Mouse (Mus musculus) cerebellum, adult 2 months (tissue): ENCODE data around the gene Zmynd15. TPM values are rescaled to one million over a fixed set of nuclear protein-coding genes. Genes with fewer than 3 reads are reported as not detected.
"Not testable (repeated sequence)": the region's sequence is repeated elsewhere in the genome, so short reads cannot be mapped to it uniquely, and the experiment has no call there.

Source experiments
- DNase-seq, 2 experiments: peaks; one replicate each; pipeline ENCODE4 v3.0.0; 2021
- H3K27ac ChIP-seq: fragments of 200-500 bp; 2 replicates; pipeline ENCODE4 v1.5.1; 2012; ENCODE audit warnings: low read length, control low read depth, inconsistent platforms; ENCODE audit not compliant: insufficient read depth
- H3K27me3 ChIP-seq: fragments of 200-500 bp; 2 replicates; pipeline ENCODE4 v1.6.1; 2012; ENCODE audit warnings: inconsistent platforms, mild to moderate bottlenecking, low read length, moderate library complexity; ENCODE audit not compliant: control insufficient read depth, insufficient read depth
- H3K4me1 ChIP-seq: fragments of 200-500 bp; 2 replicates; pipeline ENCODE4 v1.6.1; 2011; ENCODE audit warnings: low read length; ENCODE audit not compliant: control insufficient read depth, insufficient read depth
- H3K4me3 ChIP-seq: fragments of 200-500 bp; replicated peaks from 2 replicates; pipeline ENCODE3; 2011; ENCODE audit warnings: mild to moderate bottlenecking, low read depth, low read length, control low read depth; ENCODE audit not compliant: insufficient read depth
- CTCF ChIP-seq: fragments of 200-500 bp; IDR thresholded peaks from 2 replicates; pipeline ENCODE4 v1.5.1; 2011; ENCODE audit warnings: low read depth, mild to moderate bottlenecking, control low read depth, low read length, moderate library complexity, borderline replicate concordance; ENCODE audit not compliant: insufficient read depth
- POLR2A ChIP-seq: fragments of 200-500 bp; IDR thresholded peaks from 2 replicates; pipeline ENCODE4 v1.6.1; 2011; ENCODE audit warnings: low read length, control low read depth, borderline replicate concordance; ENCODE audit not compliant: insufficient read depth
- WGBS: fragments of 180-500 bp; shearing (Covaris S2); methylation state at CpG from one replicate; pipeline ENCODE4 v1.1.7; 2018; 5-methylcytosine and 5-hydroxymethylcytosine counted together
- polyA plus RNA-seq: library from polyadenylated mRNA; depleted of rRNA; stranded (reverse); fragments of >200 nt; gene quantifications from 2 replicates; pipeline ENCODE4 v1.2.3, GENCODE M21; 2012; rRNA removed

Gene Zmynd15
- 0.21 and 0.25 TPM in 2 replicates for polyA plus RNA-seq

DNA sequence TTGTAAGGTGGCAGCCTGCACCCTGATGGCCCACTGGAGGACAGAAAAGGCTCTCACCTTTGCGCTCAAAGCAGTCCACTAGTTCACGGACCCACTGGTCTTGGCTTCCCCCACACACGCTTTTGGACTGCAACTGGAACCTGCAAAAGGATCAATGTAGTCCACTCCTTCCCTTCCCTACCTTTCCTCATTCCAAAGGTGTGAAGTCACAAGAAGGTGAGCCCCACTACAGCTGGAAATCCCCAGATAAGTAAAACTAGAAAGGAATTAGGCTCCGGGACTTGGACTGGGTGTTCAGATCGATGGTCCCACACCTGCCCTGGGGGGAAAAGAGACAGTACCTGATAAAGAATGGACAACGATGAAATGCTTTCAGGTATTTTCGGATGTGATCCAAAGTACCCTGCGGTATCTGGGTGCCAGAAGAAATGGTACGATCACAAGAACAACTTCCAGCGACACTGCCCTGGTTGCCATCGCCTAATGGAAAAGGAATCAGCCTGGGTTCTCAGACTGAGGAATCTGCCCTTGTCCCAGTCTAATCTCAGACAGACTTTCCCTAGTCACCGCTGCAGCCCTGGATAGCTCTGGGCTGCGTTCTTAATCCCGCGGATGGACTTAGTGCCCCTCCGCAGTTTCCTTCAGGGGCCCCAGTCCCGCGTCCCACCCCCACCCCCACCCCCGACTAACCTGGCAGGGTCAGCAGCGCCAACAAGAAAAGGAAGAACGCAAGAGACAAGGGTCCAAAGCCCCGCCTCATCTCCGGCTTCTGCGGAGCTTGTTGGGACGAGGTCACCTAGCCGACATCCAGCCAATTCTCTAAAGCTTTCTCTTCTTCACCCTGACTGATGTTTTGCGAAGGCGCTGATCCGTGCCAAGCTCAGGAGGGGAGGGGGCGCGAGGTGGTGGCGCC, at the start of gene Zmynd15:
TSS of gene Zmynd15 (plus strand) at position 746 of the 913 bp plus-strand sequence.
- no peak for DNase-seq
- Histone ChIP-seq H3K27me3 (no peaks in the 10 kb centered on the region), H3K4me3 (peak within 1 kb of the TSS; percentile 60), H3K27ac (no peak within 1 kb of the TSS), H3K4me1 (peaks cover 3% of the 10 kb centered on the region; the same call in 1 of the 2 replicates)
- TF ChIP-seq CTCF = no peak
- no peak for TF ChIP-seq POLR2A
- WGBS = 18% methylated on average over 32 of the region's 32 CpGs

DNA sequence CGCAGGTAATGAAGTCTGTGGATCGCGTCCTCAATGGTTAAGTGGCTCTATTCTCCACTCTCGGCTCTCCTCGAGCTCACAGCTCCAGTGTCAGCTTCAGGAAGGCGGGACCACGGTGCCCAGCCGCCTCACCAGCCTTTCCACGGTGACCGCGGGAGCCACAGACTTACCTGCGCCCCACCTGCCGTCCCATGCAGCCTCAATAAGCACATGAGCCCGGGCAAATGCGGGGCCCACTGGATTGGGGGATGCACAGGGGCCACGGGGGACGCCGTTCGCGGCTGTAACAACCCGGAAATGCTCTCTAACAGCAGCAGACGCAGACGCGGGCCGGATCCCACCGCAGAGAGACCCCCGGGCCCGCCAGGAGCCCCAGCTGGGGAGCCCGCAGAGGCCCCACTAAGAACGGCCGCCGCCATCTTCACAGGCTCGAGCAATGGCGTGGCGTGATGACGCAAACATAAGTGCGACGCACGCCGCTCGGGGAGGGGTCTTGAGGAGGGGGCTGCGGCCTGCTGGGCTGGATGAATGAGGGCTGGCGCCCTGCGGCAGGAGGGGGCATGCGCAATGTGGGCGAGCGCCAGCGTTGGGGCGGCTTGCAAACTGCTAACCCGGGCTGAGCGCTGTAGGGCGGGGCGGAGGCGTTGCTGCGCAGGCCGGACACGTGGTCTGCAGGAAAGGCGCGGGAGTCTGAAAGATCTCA, 49.5 kb upstream of the Zmynd15 start, which contains the start of gene Pelp1:
TSS of gene Pelp1 (minus strand) at position 438 of the 703 bp plus-strand sequence.
- peak within 1 kb of the TSS; percentile 14 for H3K27ac ChIP-seq
- DNase-seq = peak; percentile 80 to 91
- under 1% methylated on average over 59 of the region's 59 CpGs for WGBS
- H3K4me1 ChIP-seq = peaks cover 2% of the 10 kb centered on the region
- peak within 1 kb of the TSS; percentile 71 for H3K4me3 ChIP-seq
- TF ChIP-seq CTCF = no peak
- TF ChIP-seq POLR2A = peak; percentile 72; the same call in 1 of the 2 replicates
- no peaks in the 10 kb centered on the region for H3K27me3 ChIP-seq

DNA sequence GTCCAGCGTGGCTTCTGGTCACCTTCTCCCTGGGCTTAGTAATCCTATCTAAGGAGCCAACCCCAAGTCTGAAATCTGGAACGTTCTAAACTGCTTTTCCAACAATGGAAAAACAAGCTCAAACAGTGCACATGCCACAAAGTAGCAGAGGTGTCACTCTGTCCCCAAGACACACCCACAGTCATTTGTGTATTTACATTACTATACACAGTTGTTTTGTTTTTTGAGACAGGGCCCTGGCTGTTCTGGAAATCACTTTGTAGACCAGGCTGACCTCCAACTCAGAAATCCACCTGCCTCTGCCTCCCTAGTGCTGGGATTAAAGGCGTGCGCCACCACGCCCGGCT, 49.0 kb upstream of the Zmynd15 start:
- Histone ChIP-seq H3K27me3 (no peaks in the 10 kb centered on the region), H3K4me1 (peaks cover 2% of the 10 kb centered on the region), H3K27ac (no peak overlapping the region), H3K4me3 (peak overlapping the region; percentile 71)
- 60% methylated on average over 6 of the region's 6 CpGs for WGBS
- no peak for DNase-seq
- TF ChIP-seq POLR2A (no peak), CTCF (no peak)

DNA sequence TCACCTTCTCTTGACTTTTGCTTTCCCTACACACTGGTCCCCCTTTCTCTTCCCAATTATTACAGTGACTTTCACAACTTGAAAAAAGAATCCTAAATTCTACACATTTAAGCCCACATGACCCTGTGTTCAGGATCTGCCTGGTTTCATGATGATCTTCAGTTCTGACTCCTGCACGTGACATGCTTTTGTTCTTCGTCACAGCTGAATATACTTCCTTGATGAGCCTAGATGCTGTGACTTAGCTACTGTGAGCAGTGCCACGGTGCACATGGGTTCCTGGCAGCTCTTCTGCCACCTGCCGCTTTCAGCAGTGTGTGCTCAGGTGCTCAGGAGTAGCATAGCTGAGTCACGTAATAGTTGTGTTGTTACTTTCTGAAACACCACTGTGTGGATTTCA, 46.6 kb upstream of the Zmynd15 start:
- 68% methylated on average over 5 of the region's 5 CpGs for WGBS
- no peak overlapping the region for H3K27ac ChIP-seq
- H3K27me3 ChIP-seq = no peaks in the 10 kb centered on the region
- no peak overlapping the region for H3K4me3 ChIP-seq
- H3K4me1 ChIP-seq = peaks cover 2% of the 10 kb centered on the region
- DNase-seq = no peak
- TF ChIP-seq POLR2A = no peak
- no peak for TF ChIP-seq CTCF

DNA sequence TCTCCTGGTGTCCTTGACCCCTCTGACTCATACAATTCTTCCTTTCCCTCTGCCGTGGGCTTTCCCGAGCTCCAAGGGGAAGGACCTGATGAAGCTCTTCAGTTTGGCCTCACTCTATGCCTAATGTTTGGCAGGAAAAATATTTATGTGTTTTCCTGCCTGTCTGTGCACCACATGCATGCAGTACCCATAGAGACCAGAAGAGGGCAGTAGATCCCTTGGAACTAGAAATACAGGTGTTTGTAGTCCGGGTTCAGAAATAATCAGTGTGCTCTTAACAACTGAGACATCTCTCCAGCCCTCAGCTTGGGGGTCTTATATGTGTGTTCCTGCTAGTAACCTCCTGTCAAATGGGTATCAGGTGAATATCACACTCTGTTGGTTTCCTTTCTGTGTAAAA, 45.3 kb upstream of the Zmynd15 start:
- TF ChIP-seq CTCF = peak; percentile 73
- TF ChIP-seq POLR2A = no peak
- peak; percentile 63 to 72 for DNase-seq
- no peaks in the 10 kb centered on the region for H3K27me3 ChIP-seq
- no peaks in the 10 kb centered on the region for H3K4me1 ChIP-seq
- H3K27ac ChIP-seq = no peak overlapping the region
- H3K4me3 ChIP-seq = no peak overlapping the region
- 5% methylated on average over 3 of the region's 3 CpGs for WGBS

DNA sequence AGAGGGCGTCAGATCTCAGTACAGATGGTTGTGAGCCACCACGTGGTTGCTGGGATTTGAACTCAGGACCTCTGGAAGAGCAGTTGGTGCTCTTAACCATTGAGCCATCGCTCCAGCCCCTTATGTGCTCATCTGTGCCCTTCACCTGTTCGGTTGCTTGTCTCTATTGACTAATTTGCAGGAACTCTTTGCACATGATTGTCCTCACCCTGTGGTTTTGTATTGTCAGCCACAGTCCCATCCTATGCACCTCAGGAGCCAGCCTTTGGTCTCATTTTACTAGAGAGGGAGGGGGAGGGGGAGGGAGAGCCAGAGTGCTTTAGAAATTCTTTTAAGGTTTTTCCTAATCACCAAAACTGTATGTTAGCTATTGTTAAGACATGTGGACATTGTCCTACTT, 41.0 kb upstream of the Zmynd15 start:
- Histone ChIP-seq H3K27me3 (no peaks in the 10 kb centered on the region), H3K4me1 (no peaks in the 10 kb centered on the region), H3K27ac (no peak overlapping the region), H3K4me3 (no peak overlapping the region)
- DNase-seq = no peak
- TF ChIP-seq POLR2A (no peak), CTCF (no peak)
- 67% methylated on average over 4 of the region's 4 CpGs for WGBS

DNA sequence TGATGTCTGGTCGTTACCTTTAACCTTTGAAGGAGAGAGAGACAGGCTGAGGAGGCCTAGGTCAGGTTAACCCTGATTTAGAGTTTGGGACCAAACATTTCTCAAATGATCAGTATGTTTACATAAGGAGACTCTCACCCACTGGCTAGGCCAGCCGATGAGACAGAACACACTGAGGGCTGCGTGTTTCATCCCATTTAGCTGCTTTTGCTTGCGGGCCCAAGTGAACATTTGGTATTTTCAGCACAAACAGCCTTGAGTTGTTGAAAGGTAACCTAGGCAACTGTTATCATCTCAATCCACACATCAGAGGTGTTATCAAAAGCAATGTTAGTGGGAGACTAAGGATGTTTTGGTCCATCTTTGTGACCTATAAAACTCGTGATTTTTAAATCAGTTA, 39.7 kb upstream of the Zmynd15 start:
- Histone ChIP-seq H3K4me1 (no peaks in the 10 kb centered on the region), H3K4me3 (no peak overlapping the region), H3K27ac (no peak overlapping the region), H3K27me3 (no peaks in the 10 kb centered on the region)
- TF ChIP-seq POLR2A = no peak
- TF ChIP-seq CTCF = no peak
- DNase-seq = no peak
- WGBS = 72% methylated on average over 5 of the region's 5 CpGs

DNA sequence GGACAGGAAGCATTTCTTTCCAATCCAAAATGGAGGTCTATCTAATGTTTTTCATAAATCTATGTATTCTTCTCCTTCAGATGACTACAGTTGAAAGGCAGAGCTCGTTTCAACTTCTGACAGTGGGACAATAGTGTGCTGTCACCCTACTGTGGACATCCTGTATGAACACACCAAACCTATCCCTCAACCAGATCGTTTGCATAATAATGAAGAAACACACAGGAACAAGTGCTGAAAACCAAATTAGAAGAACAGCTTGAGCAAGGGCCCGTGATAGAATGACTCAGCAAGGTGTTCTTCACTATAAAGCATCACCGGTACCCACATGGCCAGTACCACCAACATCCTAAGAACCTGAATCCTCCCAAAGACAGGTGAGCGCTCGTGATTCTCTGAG, 32.6 kb upstream of the Zmynd15 start:
- H3K27ac ChIP-seq, DNase-seq, H3K27me3 ChIP-seq, H3K4me1 ChIP-seq, H3K4me3 ChIP-seq: not testable (repeated sequence)
- 50% methylated on average over 6 of the region's 6 CpGs for WGBS
